Mouse (Mus musculus): ENCODE results near the gene Ppie.
"Not testable (repeated sequence)": the region's sequence is repeated elsewhere in the genome, so short reads cannot be mapped to it uniquely, and the experiment has no call there.

Gene Ppie

DNA sequence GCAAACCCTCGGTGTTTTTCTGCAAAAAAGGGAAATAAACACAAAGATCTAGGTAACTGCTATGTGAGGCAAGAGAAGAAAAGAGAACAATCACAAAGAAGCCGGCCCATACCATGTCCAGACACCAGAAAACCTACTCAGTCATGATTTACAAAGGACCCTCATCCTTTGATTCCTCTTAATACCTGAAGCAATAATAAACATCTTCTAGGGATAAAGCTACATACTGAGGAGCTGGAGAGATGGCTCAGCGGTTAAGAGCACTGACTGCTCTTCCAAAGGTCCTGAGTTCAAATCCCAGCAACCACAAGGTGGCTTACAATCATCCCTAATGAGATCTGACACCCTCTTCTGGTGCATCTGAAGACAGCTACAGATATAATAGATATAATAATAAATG lies 2.2 kb downstream of the Ppie start:
- ChIA-PET CTCF (interaction anchor here in 3 of 4 experiments (0.6 to 0.7 kb wide), 4 partner anchors 32 to 1985 kb away, joined by 3 to 5 read pairs (median 3); no protein-coding TSS in a partner anchor), POLR2A (interaction anchor here in 3 of 4 experiments (0.6 to 1.2 kb wide), 5 partner anchors 11 to 252 kb away, joined by 3 to 9 read pairs (median 5); partner anchors contain the start of gene Cap1 (in 1 of the 3))

DNA sequence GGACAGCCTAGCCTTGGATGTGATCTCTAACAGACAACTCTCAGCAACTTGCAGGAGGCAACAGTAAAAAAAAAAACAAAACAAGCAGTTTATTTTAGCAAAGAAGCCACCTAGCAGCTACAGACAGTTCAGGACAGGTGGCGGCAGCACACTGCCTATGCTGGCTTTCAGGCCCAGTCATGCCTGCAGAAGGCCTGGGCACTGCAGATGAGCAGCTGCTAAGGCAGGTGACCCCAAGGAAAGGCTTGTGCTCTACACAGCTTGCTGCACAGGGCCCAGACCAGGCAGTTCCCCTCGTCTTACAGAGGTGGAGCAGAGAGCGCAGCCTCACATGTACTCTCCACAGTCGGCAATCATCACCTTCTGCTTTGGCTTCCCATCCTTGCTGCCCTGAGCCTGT lies 12.7 kb downstream of the Ppie start:
- ChIA-PET CTCF (no interaction called here), POLR2A (interaction anchor here in 3 of 4 experiments (0.6 to 4.4 kb wide), 6 partner anchors 9 to 165 kb away, joined by 3 to 21 read pairs (median 7); partner anchors contain the start of gene Ppie (in 2 of the 3))

DNA sequence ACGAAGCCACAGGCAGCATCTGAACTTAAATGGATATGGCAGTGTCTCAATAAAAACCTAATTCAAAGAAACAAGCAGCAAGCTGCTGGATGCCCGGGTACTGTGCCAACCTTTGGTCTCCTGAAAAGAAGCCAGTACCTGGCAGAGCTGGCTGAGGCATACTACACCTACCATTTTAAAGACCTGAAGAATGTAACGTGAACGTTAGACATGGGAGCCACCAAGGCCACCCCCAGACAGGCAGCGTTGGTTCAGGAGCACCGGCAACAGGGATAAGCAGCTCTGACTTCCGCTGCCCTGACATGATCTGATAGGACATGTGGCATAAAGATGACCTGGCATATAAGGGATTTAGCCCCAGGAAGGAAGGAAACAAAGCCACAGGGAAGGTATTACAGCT lies 13.1 kb downstream of the Ppie start:
- CTCF ChIA-PET = no interaction called here

DNA sequence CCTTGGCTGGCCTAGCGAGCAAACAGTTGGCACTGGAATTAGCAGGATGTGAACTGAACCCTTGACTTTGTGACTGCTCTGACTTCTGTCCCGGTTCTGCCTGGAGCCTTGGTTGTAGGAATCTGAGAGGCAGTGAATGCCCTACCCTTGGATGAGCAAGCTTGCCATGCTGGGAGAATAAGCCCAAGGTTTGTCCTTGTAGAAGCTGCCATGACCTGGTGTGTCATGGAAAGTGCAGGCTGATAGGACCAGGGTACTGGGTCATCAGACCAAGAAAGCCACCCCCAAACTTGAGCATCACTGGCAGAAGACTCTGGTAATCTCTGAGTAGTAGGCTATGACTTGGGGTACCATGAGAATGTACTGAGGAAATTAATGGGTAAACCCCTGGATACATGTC lies 18.5 kb downstream of the Ppie start:
- POLR2A ChIA-PET = no interaction called here

More for the DNA sequence above, 13.1 kb downstream of the Ppie start:
- POLR2A ChIA-PET = interaction anchor here in 3 of 4 experiments (0.6 to 4.4 kb wide), 5 partner anchors 9 to 13 kb away, joined by 5 to 21 read pairs (median 7); partner anchors contain the start of gene Ppie (in 2 of the 3)

DNA sequence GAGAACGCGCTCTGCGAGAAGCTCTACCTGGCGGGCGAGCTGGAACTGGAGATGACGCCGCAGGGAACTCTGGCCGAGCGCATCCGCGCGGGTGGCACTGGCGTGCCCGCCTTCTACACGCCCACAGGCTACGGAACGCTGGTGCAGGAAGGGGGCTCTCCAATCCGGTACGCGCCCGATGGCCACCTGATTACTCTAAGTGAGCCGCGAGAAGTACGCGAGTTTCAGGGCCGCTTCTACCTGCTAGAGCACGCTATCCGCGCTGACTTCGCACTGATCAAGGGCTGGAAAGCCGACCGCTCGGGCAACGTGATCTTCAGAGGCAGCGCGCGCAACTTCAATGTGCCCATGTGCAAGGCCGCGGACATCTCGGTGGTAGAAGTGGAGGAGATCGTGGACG lies 23.1 kb downstream of the Ppie start:
- ChIA-PET CTCF (interaction anchor here in 1 of 4 experiments (0.9 kb wide), 1 partner anchor 207 kb away, joined by 4 read pairs; the partner anchor contains the start of gene Oxct2a), POLR2A (interaction anchor here in 2 of 4 experiments (0.7 kb wide), 2 partner anchors 12 to 207 kb away, joined by 3 read pairs; partner anchors contain the start of genes Bmp8b (in 1 of the 2) and Oxct2a (in 1 of the 2))

More for the DNA sequence above, 18.5 kb downstream of the Ppie start:
- CTCF ChIA-PET = no interaction called here

DNA sequence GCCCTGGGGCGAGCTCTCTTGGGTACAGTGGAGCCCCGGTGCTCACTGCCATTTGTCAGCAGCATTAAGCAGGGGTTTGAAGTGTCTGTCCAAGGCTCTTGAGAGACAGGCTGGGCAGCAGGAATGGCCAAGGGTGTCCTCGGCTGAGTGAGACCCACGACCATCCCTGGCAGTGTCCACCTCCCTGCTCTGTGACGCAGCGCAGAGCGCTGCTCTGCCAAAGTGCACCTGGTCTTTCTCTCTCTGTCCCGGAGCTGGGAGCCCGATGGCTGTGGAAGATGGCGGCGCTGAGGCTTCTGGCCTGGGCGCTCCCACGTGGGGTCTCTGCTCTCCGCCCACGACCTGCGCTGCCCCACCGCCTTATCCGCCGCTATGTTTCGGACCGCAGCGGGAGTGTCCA lies 23.7 kb downstream of the Ppie start, which contains the start of gene Oxct2b:
TSS of gene Oxct2b (plus strand) at position 256 of the 400 bp plus-strand sequence.
- ChIA-PET CTCF (interaction anchor here in 2 of 4 experiments (0.8 to 0.9 kb wide), 2 partner anchors 44 to 208 kb away, joined by 4 read pairs; partner anchors contain the start of gene Oxct2a (in 1 of the 2)), POLR2A (interaction anchor here in 2 of 4 experiments (0.7 kb wide), 2 partner anchors 11 to 208 kb away, joined by 3 read pairs; partner anchors contain the start of genes Bmp8b (in 1 of the 2) and Oxct2a (in 1 of the 2))

DNA sequence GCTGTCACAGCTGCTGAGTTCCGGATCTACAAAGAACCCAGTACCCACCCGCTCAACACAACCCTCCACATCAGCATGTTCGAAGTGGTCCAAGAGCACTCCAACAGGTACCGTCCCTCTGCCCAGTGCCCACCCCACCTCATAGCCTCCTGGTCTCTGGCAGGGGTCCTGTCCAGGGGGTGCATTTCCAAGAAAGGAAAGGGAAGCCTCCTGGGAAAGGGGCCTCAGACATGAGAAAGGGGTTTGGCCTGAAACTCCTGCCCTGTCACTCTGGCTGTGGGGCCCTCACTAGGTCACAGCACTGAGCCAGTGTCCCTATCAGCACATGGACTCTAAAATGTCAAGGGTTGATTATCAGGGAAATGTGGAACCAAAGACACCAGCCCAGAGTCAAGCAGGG lies 25.1 kb downstream of the Ppie start:
- CTCF ChIA-PET, POLR2A ChIA-PET: not testable (repeated sequence)

DNA sequence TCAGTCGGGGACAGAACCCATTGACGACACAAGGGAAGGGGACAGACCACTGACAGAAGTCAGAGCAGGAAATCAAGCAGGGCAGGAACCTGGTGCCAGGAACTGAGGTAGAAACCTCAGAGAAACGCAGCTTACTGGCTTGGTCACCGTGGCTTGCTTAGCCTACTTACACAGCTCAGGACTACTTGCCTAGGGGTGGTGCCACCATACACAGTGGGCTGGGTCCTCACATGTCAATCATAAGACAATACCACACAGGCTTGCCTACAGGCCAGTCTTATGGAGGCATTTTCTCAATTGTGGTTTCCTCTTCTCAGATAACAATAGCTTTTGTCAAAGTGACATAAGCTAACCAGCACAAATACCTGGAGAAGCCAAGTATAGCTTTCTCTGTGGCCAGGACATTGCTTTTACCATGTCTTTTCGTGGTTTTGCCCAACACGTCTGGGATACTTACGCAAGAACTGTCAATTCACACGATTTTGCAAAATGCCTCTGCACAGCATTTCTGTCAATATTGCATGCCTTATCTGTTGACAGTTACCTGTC lies 27.5 kb downstream of the Ppie start:
- ChIA-PET CTCF (interaction anchor here in 2 of 4 experiments (0.6 to 1.0 kb wide), 2 partner anchors 23 to 105 kb away, joined by 3 to 6 read pairs; no protein-coding TSS in a partner anchor), POLR2A (interaction anchor here in 2 of 4 experiments (0.9 to 1.2 kb wide), 4 partner anchors 13 to 223 kb away, joined by 3 to 4 read pairs (median 3); partner anchors contain the start of gene Trit1 (in 1 of the 2))

DNA sequence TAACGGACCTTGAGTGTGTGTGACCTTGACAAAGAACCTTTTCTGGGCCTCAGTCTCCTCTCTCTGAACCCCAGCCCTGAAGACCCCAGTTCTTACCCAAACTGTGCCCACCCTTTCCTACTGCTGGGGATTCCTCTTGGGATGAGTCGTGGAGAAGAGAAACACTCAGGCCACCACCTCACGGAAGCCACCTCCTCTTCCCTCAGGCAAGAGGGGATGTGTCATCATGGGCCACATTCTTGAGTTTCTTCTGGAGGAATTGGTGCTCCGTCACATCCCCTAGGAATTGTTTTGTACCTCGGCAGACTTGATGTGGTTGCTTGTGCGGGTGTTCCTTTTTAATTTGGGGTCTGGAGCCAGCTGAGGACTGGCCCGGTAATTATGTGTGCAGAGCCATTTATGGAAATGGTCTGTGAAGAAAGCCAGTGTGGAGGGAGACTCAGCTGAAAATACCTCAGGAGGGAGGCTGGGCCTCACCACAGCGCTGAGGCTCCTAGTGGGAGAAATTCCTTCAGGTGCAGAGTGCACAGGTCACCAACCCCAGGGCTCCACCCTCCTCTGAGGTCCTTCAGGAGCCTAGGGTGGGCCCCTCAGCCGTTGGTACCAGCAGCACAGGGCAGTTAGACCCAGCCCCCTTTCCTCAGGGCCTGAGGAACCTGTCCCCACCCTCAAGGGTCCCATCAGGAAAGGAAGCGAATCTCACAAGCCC lies 28.3 kb downstream of the Ppie start:
- POLR2A ChIA-PET = interaction anchor here in 1 of 4 experiments (1.2 kb wide), 2 partner anchors 223 to 224 kb away, joined by 3 to 4 read pairs; no protein-coding TSS in a partner anchor

DNA sequence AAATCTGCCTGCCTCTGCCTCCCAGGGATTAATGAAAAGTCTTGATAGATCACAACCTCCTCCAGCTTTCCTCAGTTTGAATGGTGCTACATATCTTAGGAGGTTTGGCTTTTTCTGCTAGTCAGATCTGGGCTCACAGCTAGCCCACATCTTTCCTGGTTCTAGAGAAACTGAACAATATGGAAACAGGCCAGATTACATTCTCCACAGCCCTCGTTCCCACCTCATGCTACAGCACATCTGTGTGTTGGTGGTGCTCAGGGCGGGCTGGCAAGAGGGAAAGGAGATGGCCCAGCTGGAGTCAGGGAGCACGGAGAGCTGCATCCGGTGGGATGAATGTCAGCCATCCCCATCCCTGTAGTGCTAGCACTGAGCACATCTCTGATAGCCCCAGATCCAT lies 29.0 kb downstream of the Ppie start:
- CTCF ChIA-PET = interaction anchor here in 1 of 4 experiments (0.5 kb wide), 1 partner anchor 37 kb away, joined by 5 read pairs; no protein-coding TSS in a partner anchor

More for the DNA sequence above, 28.3 kb downstream of the Ppie start:
- CTCF ChIA-PET = interaction anchor here in 1 of 4 experiments (1.0 kb wide), 1 partner anchor 106 kb away, joined by 3 read pairs; no protein-coding TSS in a partner anchor

DNA sequence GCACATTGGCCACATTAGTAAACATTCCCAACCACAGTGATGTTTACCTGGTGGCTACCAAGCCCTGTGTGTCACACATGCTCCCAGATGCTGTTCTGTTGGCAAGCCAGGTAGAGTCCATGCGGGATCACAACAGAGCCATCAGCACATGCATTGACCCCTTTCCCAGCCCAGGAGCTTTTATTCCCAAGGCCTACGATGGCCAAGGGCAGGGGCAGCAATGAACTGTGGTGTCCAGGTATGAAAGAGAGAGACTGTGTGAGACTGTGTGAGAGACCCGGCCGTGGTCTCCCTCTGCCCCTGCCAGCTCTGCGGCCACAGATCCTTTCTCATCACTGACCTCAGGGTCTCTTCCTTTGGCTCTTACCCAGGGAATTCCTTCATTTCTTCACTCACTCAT lies 31.7 kb downstream of the Ppie start:
- POLR2A ChIA-PET = interaction anchor here in 2 of 4 experiments (0.6 to 1.0 kb wide), 2 partner anchors 28 to 230 kb away, joined by 3 to 4 read pairs; no protein-coding TSS in a partner anchor
- CTCF ChIA-PET = interaction anchor here in 1 of 4 experiments (1.2 kb wide), 1 partner anchor 147 kb away, joined by 4 read pairs; no protein-coding TSS in a partner anchor

More for the DNA sequence above, 29.0 kb downstream of the Ppie start:
- POLR2A ChIA-PET = no interaction called here

DNA sequence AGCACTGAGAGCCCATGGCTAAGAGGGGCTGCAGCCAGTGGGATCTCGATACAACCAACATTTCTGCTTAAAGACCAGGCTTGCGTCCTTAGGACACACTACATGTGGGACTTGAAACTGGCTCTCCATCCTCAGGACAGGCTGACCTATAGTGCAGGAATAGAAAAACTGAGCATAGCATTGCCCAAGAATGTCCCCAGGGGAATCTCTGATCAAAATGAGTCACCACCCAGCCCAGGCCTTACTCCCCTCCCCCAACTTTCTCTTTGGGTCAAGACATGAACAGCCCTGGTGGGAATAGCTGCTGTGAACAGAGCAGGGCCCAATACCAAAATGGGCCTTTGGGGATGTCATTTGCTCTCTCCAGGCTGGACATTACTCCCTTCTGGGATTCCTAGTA lies 32.9 kb downstream of the Ppie start:
- POLR2A ChIA-PET = interaction anchor here in 1 of 4 experiments (0.6 kb wide), 1 partner anchor 43 kb away, joined by 3 read pairs; no protein-coding TSS in a partner anchor

DNA sequence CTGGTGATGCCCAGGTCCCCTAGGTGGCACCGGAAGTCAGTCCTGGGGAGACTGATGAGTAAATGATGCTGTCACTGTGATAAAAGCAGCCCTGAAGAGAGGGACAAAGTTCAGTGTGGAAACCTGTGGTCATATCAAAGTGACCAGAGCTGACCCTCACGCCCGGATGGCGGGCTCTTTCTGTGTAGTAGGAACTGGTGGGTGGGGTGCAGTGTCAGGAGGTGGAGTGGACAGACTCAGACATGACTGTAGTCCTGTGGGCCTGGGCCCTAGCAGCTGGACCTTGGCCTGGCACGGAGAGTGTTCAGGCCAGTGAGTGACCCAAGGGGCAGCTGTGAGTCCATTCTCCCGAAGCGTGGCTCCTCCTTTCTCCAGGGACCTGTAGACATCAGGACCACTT lies 33.8 kb downstream of the Ppie start:
- CTCF ChIA-PET = not testable (repeated sequence)
- POLR2A ChIA-PET = interaction anchor here in 1 of 4 experiments (1.5 kb wide), 1 partner anchor 18 kb away, joined by 3 read pairs; no protein-coding TSS in a partner anchor

More for the DNA sequence above, 32.9 kb downstream of the Ppie start:
- CTCF ChIA-PET = interaction anchor here in 1 of 4 experiments (1.2 kb wide), 1 partner anchor 148 kb away, joined by 4 read pairs; no protein-coding TSS in a partner anchor

DNA sequence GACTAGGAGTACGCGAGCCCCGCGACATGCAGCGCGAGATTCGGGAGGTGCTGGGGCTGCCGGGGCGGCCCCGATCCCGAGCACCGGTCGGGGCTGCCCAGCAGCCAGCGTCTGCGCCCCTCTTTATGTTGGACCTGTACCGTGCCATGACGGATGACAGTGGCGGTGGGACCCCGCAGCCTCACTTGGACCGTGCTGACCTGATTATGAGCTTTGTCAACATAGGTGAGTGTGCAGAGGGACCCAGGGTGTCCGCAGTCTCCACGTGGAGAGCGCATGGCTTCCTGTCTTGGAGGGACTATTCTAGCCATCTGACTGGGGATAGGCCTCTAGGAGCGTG lies 34.3 kb downstream of the Ppie start:
- ChIA-PET CTCF (interaction anchor here in 2 of 4 experiments (0.6 to 1.3 kb wide), 3 partner anchors 17 to 192 kb away, joined by 3 to 5 read pairs (median 4); no protein-coding TSS in a partner anchor), POLR2A (interaction anchor here in 1 of 4 experiments (1.3 to 1.5 kb wide), 2 partner anchors 17 to 19 kb away, joined by 3 read pairs; no protein-coding TSS in a partner anchor)

DNA sequence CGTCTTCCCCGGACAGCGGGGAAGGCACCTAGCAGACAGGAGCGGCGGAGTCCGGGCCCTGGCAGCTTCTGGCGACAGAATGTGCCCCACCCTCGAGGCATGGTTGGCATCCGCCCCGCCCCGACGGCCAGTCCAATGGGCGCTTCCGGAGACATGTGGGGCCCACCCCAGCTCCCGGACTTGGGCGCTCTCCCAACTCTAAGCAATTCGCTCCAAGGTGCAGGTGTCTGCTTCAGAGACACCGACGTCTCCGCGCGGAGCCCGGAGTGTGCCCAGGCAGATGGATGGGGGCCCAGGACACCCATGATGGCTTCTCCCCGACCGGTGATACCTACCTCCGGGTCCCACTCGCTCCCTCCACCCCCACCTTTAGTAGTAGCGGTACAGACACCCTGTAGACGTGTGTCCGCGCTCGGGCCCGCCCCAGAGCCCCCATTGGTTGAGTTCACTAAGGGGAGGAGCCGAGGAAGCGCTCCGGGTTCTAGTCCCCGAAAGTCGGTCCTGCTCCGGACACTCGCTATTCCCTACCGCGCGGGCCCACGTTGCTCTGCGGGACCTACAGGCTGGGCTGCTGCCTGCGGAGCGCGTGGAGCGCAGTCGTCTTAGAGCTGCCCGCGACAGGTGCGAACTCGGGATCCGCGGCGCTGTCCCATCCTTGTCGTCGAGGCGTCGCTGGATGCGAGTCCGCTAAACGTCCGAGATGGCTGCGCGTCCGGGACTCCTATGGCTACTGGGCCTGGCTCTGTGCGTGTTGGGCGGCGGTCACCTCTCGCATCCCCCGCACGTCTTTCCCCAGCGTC lies 34.9 kb downstream of the Ppie start, which contains the start of gene Bmp8b:
TSS of gene Bmp8b (plus strand) at position 515 of the 800 bp plus-strand sequence.
- ChIA-PET POLR2A (interaction anchor here (0.6 to 1.7 kb wide), 11 partner anchors 11 to 1540 kb away, joined by 3 to 6 read pairs (median 3); partner anchors contain the start of genes Cap1 (in 1 of the 4), Mycl (in 1 of the 4), Oxct2b (in 1 of the 4) and Ppie (in 1 of the 4)), CTCF (interaction anchor here (0.6 to 1.3 kb wide), 9 partner anchors 17 to 194 kb away, joined by 3 to 6 read pairs (median 3); no protein-coding TSS in a partner anchor)

DNA sequence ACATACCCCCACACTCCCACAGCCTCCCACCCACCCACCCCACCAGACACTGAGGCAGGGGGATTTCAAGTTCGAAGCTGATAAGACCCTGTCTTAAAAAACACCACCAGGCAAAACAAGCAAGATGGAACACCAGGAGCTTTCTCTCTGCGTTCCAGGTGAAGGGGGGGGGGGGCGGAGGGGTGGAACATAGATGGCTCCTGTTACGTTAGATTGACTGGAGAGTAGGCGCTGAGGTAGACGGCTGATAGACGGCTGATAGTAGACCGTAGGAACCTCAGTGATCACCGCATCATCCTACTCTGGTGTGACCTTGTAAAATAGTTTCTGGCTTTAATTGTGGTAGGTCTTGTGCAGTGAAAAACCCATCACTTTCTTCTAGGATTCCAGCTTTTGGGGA lies 45.9 kb downstream of the Ppie start:
- CTCF ChIA-PET = interaction anchor here in 3 of 4 experiments (0.6 to 1.1 kb wide), 5 partner anchors 13 to 895 kb away, joined by 3 to 7 read pairs (median 3); no protein-coding TSS in a partner anchor
- POLR2A ChIA-PET = no interaction called here

DNA sequence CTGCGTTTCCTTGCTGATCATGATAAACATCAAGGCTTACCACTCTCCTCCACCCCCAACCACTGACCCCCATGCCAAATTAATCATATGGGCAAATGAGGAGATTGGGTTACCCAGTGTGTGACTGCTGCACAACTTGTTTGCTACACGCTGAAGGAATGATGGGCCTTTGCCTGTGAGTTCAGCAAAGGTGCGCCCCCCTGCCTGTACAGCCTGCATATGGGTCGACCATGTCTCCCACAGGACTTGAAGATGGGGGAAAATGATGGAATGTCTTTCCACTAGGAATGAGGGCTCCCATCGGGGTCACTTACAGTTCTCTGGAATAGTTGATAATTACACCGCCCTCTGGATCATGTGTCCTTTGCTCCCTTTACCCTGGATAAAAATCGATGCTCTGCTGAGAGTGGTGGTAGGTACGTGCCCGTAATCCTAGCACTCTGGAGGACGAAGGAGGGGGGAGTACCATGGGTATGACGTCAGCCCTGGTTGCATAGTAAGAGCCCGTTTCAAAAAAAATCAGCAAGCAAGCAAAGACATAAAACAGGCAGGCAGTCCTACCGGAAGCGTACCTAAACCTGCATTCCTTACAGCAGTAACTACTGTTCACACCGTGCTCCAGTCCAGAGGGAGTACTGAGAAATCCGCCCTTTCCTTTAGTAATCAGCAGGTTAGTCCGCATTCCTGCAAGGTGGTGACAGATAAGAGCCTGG lies 46.5 kb downstream of the Ppie start:
- CTCF ChIA-PET = interaction anchor here in 2 of 4 experiments (0.6 to 1.1 kb wide), 3 partner anchors 12 to 896 kb away, joined by 3 to 7 read pairs (median 4); no protein-coding TSS in a partner anchor

More for the DNA sequence above, 46.5 kb downstream of the Ppie start:
- POLR2A ChIA-PET = interaction anchor here in 1 of 4 experiments (1.0 kb wide), 1 partner anchor 11 kb away, joined by 3 read pairs; no protein-coding TSS in a partner anchor

Data from embryonic stem cell, embryonic (primary cell).